Mouse (Mus musculus): ENCODE data around the gene Ccdc13. TPM values are rescaled to one million over a fixed set of nuclear protein-coding genes. Genes with fewer than 3 reads are reported as not detected.

Gene Ccdc13
- total and polyA plus RNA-seq, 3 experiments = 0.25 TPM; not detected in 2

DNA sequence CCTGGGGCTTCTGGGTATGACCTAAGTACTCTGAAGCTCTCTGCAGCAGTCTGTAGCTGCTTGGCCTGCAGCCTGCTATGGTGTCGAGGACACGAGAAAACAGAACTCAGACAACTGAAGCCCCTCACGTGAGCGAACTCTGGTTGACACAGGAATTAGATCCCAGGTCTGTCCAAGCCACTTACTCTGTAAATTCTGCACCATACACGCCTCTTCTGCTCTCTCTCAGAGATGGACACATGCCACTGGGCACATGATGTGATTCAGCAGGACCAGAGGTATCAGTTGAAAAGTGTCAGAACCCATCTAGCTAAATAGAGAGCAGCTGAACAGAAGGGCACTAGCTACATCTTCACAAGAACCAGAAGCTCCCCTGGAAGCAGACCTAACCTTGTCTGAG is 66.8 kb downstream of the Ccdc13 start:
- H3K27me3 ChIP-seq (replicated peaks) = peaks cover 12% of the 10 kb centered on the region
- 0 out of 4 replicates have a peak, but pooled peaks cover 0 to 3% of the 10 kb centered on the region in 2 experiments for H3K4me1 ChIP-seq (ENCODE audit: control insufficient read depth in 1 of 2, insufficient read depth in 2 of 2)
- TF ChIP-seq MAFK (IDR thresholded peaks at IDR 0.05; ENCODE audit: insufficient replicate concordance, low read length) (no peak), BHLHE40 (IDR thresholded peaks at IDR 0.05; ENCODE audit: low read depth, low read length) (0 out of 2 replicates have a peak, but pooled peaks have one; percentile 9)
- H3K9me3 ChIP-seq (replicated peaks; ENCODE audit: low read length) = no peaks in the 10 kb centered on the region
- no peak overlapping the region for H3K9ac ChIP-seq (ENCODE audit: insufficient read depth, low read depth)
- dilution Hi-C loops (cut with MboI; ENCODE audit: extremely low pct_ligation_motif_present, extremely low pct_unique_long_range_greater_than_20kb, low sequenced_read_pairs) (no loop called here), in situ Hi-C loops (cut with MboI; ENCODE audit: low pct_ligation_motif_present, low pct_unique_long_range_greater_than_20kb, low sequenced_read_pairs) (no loop called here)
- H3K27ac ChIP-seq (ENCODE audit: insufficient read depth, low read depth) = no peak overlapping the region
- H3K36me3 ChIP-seq (replicated peaks in 1 of 2; ENCODE audit: control insufficient read depth in 1 of 2, insufficient read depth in 1 of 2, low read length in 1 of 2) = peaks cover 2% of the 10 kb centered on the region in 2 experiments
- DNase-seq (ENCODE audit: extremely low read depth) = no peak
- no peaks in the 10 kb centered on the region for H3K79me2 ChIP-seq (replicated peaks; ENCODE audit: control insufficient read depth, extremely low read depth, insufficient read depth, poor library complexity, severe bottlenecking)
- H3K4me3 ChIP-seq (replicated peaks in 1 of 3; ENCODE audit: low read depth in 2 of 3, low read length in 2 of 3, poor library complexity in 1 of 3) = no peak overlapping the region
- no peak overlapping the region for H3K4me2 ChIP-seq (ENCODE audit: insufficient read depth, low read depth, poor library complexity, severe bottlenecking)

DNA sequence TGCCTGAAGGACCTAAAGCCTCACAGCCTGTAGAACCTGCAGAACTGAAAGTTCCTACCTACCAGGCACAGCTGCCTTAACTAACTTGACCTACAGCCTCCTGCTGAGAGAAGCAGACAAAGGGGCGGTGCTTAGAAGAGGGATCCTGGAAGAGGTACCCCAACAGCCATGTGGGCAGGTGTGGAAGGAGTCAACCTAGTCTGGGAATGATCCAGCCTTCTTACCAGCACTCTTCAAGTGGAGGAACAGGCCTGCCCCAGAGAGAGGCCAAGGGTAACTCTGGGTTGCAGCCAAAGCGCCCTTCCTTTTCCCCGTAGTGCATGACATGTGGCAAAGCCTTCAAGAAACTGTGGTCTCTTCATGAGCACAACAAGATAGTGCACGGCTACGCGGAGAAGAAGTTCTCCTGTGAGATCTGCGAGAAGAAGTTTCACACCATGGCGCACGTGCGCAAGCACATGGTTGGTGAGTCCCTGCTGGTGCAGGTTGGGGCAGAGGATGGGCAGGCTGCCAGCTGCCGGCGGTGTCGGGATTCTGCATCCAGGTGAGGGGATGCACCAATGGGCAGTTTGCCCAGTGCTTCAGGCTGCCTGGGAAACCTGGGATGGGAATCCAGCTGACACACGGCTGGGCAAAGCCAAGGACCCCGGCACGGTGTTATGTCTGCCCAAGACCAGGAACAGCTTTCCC is 74.0 kb downstream of the Ccdc13 start:
- TF ChIP-seq USF1 (IDR thresholded peaks at IDR 0.05; ENCODE audit: low read depth, low read length) = no peak
- TF ChIP-seq GABPA (IDR thresholded peaks at IDR 0.05; ENCODE audit: insufficient replicate concordance, low read depth, low read length) = no peak
- no peak for TF ChIP-seq ETS1 (conservative IDR thresholded peaks at IDR 0.05; ENCODE audit: low read depth, low read length)
- no peak for TF ChIP-seq SMC3 (IDR thresholded peaks at IDR 0.05; ENCODE audit: low read depth, low read length)
- TF ChIP-seq JUN (IDR thresholded peaks at IDR 0.05; ENCODE audit: insufficient read depth, low read depth, low read length) = no peak
- no peak for TF ChIP-seq UBTF (IDR thresholded peaks at IDR 0.05; ENCODE audit: low read depth, low read length)
- TF ChIP-seq NELFE (IDR thresholded peaks at IDR 0.05; ENCODE audit: low read depth, low read length) = no peak
- no peak for TF ChIP-seq BHLHE40 (IDR thresholded peaks at IDR 0.05; ENCODE audit: low read depth, low read length)
- TF ChIP-seq CHD1 (IDR thresholded peaks at IDR 0.05; ENCODE audit: low read depth, low read length) = no peak
- no peak for TF ChIP-seq RCOR1 (conservative IDR thresholded peaks at IDR 0.05; ENCODE audit: low read depth, low read length)
- no peak for TF ChIP-seq E2F4 (IDR thresholded peaks at IDR 0.05; ENCODE audit: insufficient replicate concordance, low read depth, low read length)
- TF ChIP-seq MXI1 (IDR thresholded peaks at IDR 0.05; ENCODE audit: low read depth, low read length) = no peak
- TF ChIP-seq IRF4 (IDR thresholded peaks at IDR 0.05; ENCODE audit: low read depth, low read length) = no peak
- no peak for TF ChIP-seq MAX (IDR thresholded peaks at IDR 0.05; ENCODE audit: low read length)
- TF ChIP-seq POLR2AphosphoS2 (IDR thresholded peaks at IDR 0.05; ENCODE audit: low read depth, low read length) = no peak
- no peak for TF ChIP-seq PAX5 (IDR thresholded peaks at IDR 0.05; ENCODE audit: low read length)
- in situ Hi-C loops (cut with MboI; ENCODE audit: low pct_ligation_motif_present, low pct_unique_long_range_greater_than_20kb, low sequenced_read_pairs) = loop anchor here (5.0 kb wide), 1 partner anchor 47 kb away; no protein-coding TSS in a partner anchor
- no peaks in the 10 kb centered on the region for H3K27me3 ChIP-seq (replicated peaks)

More for the DNA sequence above, 74.0 kb downstream of the Ccdc13 start:
- H3K4me1 ChIP-seq (ENCODE audit: control insufficient read depth in 1 of 2, insufficient read depth in 2 of 2) = peaks cover 2 to 13% of the 10 kb centered on the region in 2 experiments; a peak in 2 of 4 replicates
- no peak overlapping the region for H3K27ac ChIP-seq (ENCODE audit: insufficient read depth, low read depth)
- H3K79me2 ChIP-seq (replicated peaks; ENCODE audit: control insufficient read depth, extremely low read depth, insufficient read depth, poor library complexity, severe bottlenecking) = no peaks in the 10 kb centered on the region
- H3K4me2 ChIP-seq (ENCODE audit: insufficient read depth, low read depth, poor library complexity, severe bottlenecking) = no peak overlapping the region
- no peak overlapping the region for H3K4me3 ChIP-seq (replicated peaks in 1 of 3; ENCODE audit: low read depth in 2 of 3, low read length in 2 of 3, poor library complexity in 1 of 3)
- DNase-seq (ENCODE audit: extremely low read depth) = no peak
- dilution Hi-C loops (cut with MboI; ENCODE audit: extremely low pct_ligation_motif_present, extremely low pct_unique_long_range_greater_than_20kb, low sequenced_read_pairs) = no loop called here
- peaks cover 9 to 40% of the 10 kb centered on the region in 2 experiments for H3K36me3 ChIP-seq (replicated peaks in 1 of 2; ENCODE audit: control insufficient read depth in 1 of 2, insufficient read depth in 1 of 2, low read length in 1 of 2)
- no peak overlapping the region for H3K9ac ChIP-seq (ENCODE audit: insufficient read depth, low read depth)
- peaks cover 5% of the 10 kb centered on the region for H3K9me3 ChIP-seq (replicated peaks; ENCODE audit: low read length)
